Mouse (Mus musculus) heart, postnatal 0 days (tissue): Measurements from ENCODE around the gene Pygl.

Experiments used
- CTCF ChIP-seq: IDR thresholded peaks from 2 replicates; pipeline ENCODE4 v1.5.1; 2016; ENCODE audit warnings: antibody characterized with exemption, control low read depth, low read depth
- EP300 ChIP-seq: IDR thresholded peaks from 2 replicates; pipeline ENCODE4 v1.6.1; 2016; ENCODE audit warnings: antibody characterized with exemption, low read depth

- TF ChIP-seq CTCF (no peak), EP300 (no peak)
Observed at GRCm38 (mm10) chr12:70167950-70168349, 63.3 kb downstream of the Pygl start.
